Mouse (Mus musculus) heart, postnatal 0 days (tissue): ENCODE data around the gene Frmd8.

Experiments used
- CTCF ChIP-seq: IDR thresholded peaks from 2 replicates; pipeline ENCODE4 v1.5.1; 2016; ENCODE audit warnings: antibody characterized with exemption, control low read depth, low read depth
- EP300 ChIP-seq: IDR thresholded peaks from 2 replicates; pipeline ENCODE4 v1.6.1; 2016; ENCODE audit warnings: antibody characterized with exemption, low read depth

DNA sequence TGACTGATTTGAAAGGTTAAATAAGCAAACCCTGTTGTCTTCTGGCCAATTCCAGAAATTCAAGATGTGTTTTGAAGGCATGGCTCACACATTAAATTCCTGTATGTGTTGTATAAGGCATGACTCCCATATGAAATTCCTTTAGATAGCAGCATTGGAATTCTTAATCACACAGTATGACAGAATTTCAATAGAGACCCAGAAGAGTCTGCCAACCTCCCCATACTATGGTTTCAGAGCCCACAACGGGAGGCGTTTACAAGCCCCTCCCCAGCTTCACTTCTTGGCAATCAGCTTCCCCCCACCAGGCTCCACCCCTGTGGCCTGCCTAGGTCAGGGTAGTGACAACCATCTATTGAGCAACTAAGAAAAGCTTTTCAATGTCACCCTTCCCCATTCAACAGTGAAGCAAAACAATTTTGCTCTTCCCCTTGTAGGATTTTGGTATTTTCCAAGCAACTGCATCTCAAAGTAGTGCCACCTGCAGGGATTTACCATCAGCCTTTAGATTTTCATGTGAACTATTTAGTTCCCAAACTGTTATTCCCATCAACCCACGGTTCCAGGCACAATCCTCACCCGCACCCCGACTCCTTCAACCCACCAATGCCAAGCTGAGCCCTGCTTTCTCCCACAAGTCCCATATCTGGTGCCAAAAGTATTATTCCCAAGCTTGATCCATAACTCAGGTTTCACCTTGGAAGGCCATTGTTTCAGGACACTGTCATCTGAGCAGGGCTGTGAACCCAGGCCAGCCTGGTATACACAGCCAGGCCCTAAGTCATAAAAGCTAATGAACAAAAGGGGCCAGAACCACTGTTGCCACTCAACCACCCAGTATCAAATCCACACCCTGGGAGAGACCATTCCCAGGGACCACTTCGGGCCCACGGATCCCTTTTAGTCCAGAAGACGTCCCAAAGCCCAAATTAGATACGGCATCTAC lies 32.0 kb downstream of the Frmd8 start:
- TF ChIP-seq CTCF, result no peak
- no peak for TF ChIP-seq EP300
